Mouse (Mus musculus) ovary, adult 2 months (tissue): ENCODE measurements around the gene Higd1a. TPM values are rescaled to one million over a fixed set of nuclear protein-coding genes. Genes with fewer than 3 reads are reported as not detected.

Experiments
- polyA plus RNA-seq: library from polyadenylated mRNA; depleted of rRNA; stranded (reverse); fragments of >200 nt; gene quantifications from 2 replicates; pipeline ENCODE4 v1.2.3, GENCODE M21; 2012; rRNA removed

The Higd1a gene
- polyA plus RNA-seq, result 11.7 and 13.6 TPM in 2 replicates

GRCm38 (mm10) chr9:121858153-121858488 lies at the start of gene Higd1a:
Gene Higd1a (minus strand): TSS chr9:121858362.

GRCm38 (mm10) chr9:121898245-121898644 lies 40.1 kb upstream of the Higd1a start, which contains the start of gene Ackr2:
Gene Ackr2 (plus strand): TSS chr9:121898355.

GRCm38 (mm10) chr9:121838829-121839621 lies 19.1 kb downstream of the Higd1a start, which contains the start of gene Ccdc13:
Gene Ccdc13 (minus strand): TSS chr9:121839461.

Other genes with a start within 250 kb of the Higd1a start
- gene Lyzl4, start 216.3 kb downstream of the Higd1a start, polyA plus RNA-seq, result 0.17 and 0.39 TPM in 2 replicates
- gene Vipr1, start 215.6 kb downstream of the Higd1a start, polyA plus RNA-seq, result 1.4 and 2.9 TPM in 2 replicates
- 7.4 and 11.1 TPM in 2 replicates for gene Sec22c, start 152.9 kb downstream of the Higd1a start, polyA plus RNA-seq
- gene Ss18l2, start 148.0 kb downstream of the Higd1a start, polyA plus RNA-seq, result 10.7 and 14.3 TPM in 2 replicates
- 46.0 and 59.0 TPM in 2 replicates for gene Nktr, start 139.2 kb downstream of the Higd1a start, polyA plus RNA-seq
- gene Zfp651, start 99.0 kb downstream of the Higd1a start, polyA plus RNA-seq, result 72.1 and 78.1 TPM in 2 replicates
- 0.87 and 0.97 TPM in 2 replicates for gene Klhl40, start 80.8 kb downstream of the Higd1a start, polyA plus RNA-seq
- 5.1 and 5.4 TPM in 2 replicates for gene Hhatl, start 65.9 kb downstream of the Higd1a start, polyA plus RNA-seq
- 3.8 and 4.0 TPM in 2 replicates for gene Ccdc13, start 18.9 kb downstream of the Higd1a start, polyA plus RNA-seq
- gene Ackr2, start 40.0 kb upstream of the Higd1a start, polyA plus RNA-seq, result 2.6 and 2.7 TPM in 2 replicates
- 0.36 and 0.40 TPM in 2 replicates for gene Cyp8b1, start 57.9 kb upstream of the Higd1a start, polyA plus RNA-seq
- 9.3 and 9.7 TPM in 2 replicates for gene Fam198a, start 92.6 kb upstream of the Higd1a start, polyA plus RNA-seq
- gene Pomgnt2, start 138.7 kb upstream of the Higd1a start, polyA plus RNA-seq, result 41.0 and 47.8 TPM in 2 replicates